ENCODE assay signal across 10 mouse cellular contexts in the genomic region with DNA sequence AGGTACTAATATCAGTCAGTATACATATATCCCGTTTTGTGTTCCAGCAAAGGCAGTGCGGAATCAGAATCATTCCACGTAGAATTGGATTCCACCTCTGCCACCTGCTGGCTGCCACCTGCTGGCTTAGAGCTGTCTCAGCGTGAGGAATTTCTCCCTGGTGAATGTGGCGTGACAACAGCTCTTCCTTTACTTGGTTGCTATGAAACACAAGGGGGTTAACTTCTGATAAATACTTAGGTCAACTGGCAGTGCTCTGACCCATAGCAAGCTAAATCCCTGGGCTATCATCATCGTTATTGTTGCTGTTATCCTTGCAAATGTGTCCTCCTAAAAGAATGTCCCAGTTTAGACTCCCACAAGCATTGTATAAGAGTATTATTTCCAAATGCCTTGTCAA. TPM values are rescaled to one million over a fixed set of nuclear protein-coding genes. Genes with fewer than 3 reads are reported as not detected.
A peak's percentile ranks its signal among the peaks of the same experiment; 100 is the strongest.
DNase-seq lines count a peak whose midpoint lies in the region; ATAC-seq and TF ChIP-seq lines count a peak whose summit lies in the region.
"Had no signal": no experiment of that assay in that cellular context is flagged by ENCODE, and none has a peak within 500 bp of the region (broad histone marks: within the 10 kb centered on the region; RNA-seq: fewer than 3 reads in every experiment).

No protein-coding gene starts in this region.

- DNase-seq in forebrain, postnatal 0 days = peak; percentile 34
- peak; percentile 55 for DNase-seq in adrenal gland, postnatal 10 days
- DNase-seq in kidney, postnatal 25 days = peak; percentile 56 to 61
- DNase-seq in midbrain, embryonic 14.5 days = peak; percentile 73
- no peak for DNase-seq in cerebellum, adult 2 months

- no peak overlapping the region for H3K4me2 ChIP-seq in forebrain, postnatal 0 days (ENCODE audit: low read depth)
- H3K4me2 ChIP-seq in forebrain, embryonic 15.5 days (replicated peaks) = no peak overlapping the region
- no peak overlapping the region for H3K4me2 ChIP-seq in heart, embryonic 16.5 days (ENCODE audit: low read depth, low read length)
- no peak overlapping the region for H3K4me2 ChIP-seq in midbrain, embryonic 14.5 days (ENCODE audit: low read length)

- H3K27ac ChIP-seq in forebrain, postnatal 0 days (ENCODE audit: low read depth, low read length) = no peak overlapping the region
- H3K27ac ChIP-seq in forebrain, embryonic 15.5 days (replicated peaks) = no peak overlapping the region
- no peak overlapping the region for H3K27ac ChIP-seq in heart, embryonic 16.5 days (ENCODE audit: low read length)
- no peak overlapping the region for H3K27ac ChIP-seq in midbrain, embryonic 14.5 days (replicated peaks; ENCODE audit: low read depth, low read length)
- no peak overlapping the region for H3K27ac ChIP-seq in cerebellum, adult 2 months (ENCODE audit: insufficient read depth, low read length)

- H3K27me3 ChIP-seq in forebrain, postnatal 0 days (ENCODE audit: insufficient read depth, low read length) = no peaks in the 10 kb centered on the region
- H3K27me3 ChIP-seq in forebrain, embryonic 15.5 days = no peaks in the 10 kb centered on the region
- no peaks in the 10 kb centered on the region for H3K27me3 ChIP-seq in heart, embryonic 16.5 days (ENCODE audit: control insufficient read depth, insufficient read depth, low read length)
- no peaks in the 10 kb centered on the region for H3K27me3 ChIP-seq in midbrain, embryonic 14.5 days (ENCODE audit: control insufficient read depth, insufficient read depth, low read length)
- H3K27me3 ChIP-seq in cerebellum, adult 2 months (ENCODE audit: control insufficient read depth, insufficient read depth, low read length) = no peaks in the 10 kb centered on the region
- H3K27me3 ChIP-seq: CH12.LX had no signal

- no peaks in the 10 kb centered on the region for H3K4me1 ChIP-seq in forebrain, postnatal 0 days (ENCODE audit: insufficient read depth)
- H3K4me1 ChIP-seq in forebrain, embryonic 15.5 days = no peaks in the 10 kb centered on the region; the same call in 1 of the 2 replicates
- H3K4me1 ChIP-seq in heart, embryonic 16.5 days (ENCODE audit: control insufficient read depth, insufficient read depth, low read length) = no peaks in the 10 kb centered on the region
- no peaks in the 10 kb centered on the region for H3K4me1 ChIP-seq in midbrain, embryonic 14.5 days (ENCODE audit: control insufficient read depth, insufficient read depth, low read length)
- no peaks in the 10 kb centered on the region for H3K4me1 ChIP-seq in cerebellum, adult 2 months (ENCODE audit: control insufficient read depth, insufficient read depth, low read length)

- TF ChIP-seq CTCF in forebrain, postnatal 0 days (IDR thresholded peaks at IDR 0.05; ENCODE audit: low read depth) = peak; percentile 65
- no peak for TF ChIP-seq CTCF in cerebellum, adult 2 months (IDR thresholded peaks at IDR 0.05; ENCODE audit: borderline replicate concordance, insufficient read depth, low read depth, low read length)

- 0 out of 2 replicates have a peak, but pooled peaks have one; percentile 48 for ATAC-seq in forebrain, postnatal 0 days
- no peak for ATAC-seq in forebrain, embryonic 15.5 days (replicated peaks)
- ATAC-seq in heart, embryonic 16.5 days (replicated peaks; ENCODE audit: extremely low read depth, insufficient read depth, low FRiP score) = peak; percentile 41
- peak; percentile 50; the same call in 1 of the 2 replicates for ATAC-seq in midbrain, embryonic 14.5 days (ENCODE audit: low FRiP score, low TSS enrichment)
- ATAC-seq in monocyte, adult 5-6 weeks (replicated peaks; ENCODE audit: insufficient number of reproducible peaks, low FRiP score, low TSS enrichment, poor library complexity, severe bottlenecking) = no peak

- WGBS in forebrain, postnatal 0 days = 6% methylated on average over 6 of the region's 6 CpGs
- 10% methylated on average over 6 of the region's 6 CpGs for WGBS in forebrain, embryonic 15.5 days
- 4% methylated on average over 6 of the region's 6 CpGs for WGBS in heart, embryonic 16.5 days
- WGBS in midbrain, embryonic 14.5 days = 4% methylated on average over 6 of the region's 6 CpGs
- WGBS in cerebellum, adult 2 months = 4% methylated on average over 6 of the region's 6 CpGs

- TF ChIP-seq POLR2A in cerebellum, adult 2 months (IDR thresholded peaks at IDR 0.05; ENCODE audit: borderline replicate concordance, insufficient read depth, low read length) = no peak

- H3K9me3 ChIP-seq in forebrain, postnatal 0 days (ENCODE audit: low read length) = no peaks in the 10 kb centered on the region
- no peaks in the 10 kb centered on the region for H3K9me3 ChIP-seq in forebrain, embryonic 15.5 days
- no peaks in the 10 kb centered on the region for H3K9me3 ChIP-seq in heart, embryonic 16.5 days (replicated peaks; ENCODE audit: control insufficient read depth, low read length)
- no peaks in the 10 kb centered on the region for H3K9me3 ChIP-seq in midbrain, embryonic 14.5 days (ENCODE audit: control insufficient read depth, low read length)

- no peak overlapping the region for H3K9ac ChIP-seq in forebrain, postnatal 0 days
- no peak overlapping the region for H3K9ac ChIP-seq in forebrain, embryonic 15.5 days (replicated peaks)
- H3K9ac ChIP-seq in heart, embryonic 16.5 days (ENCODE audit: low read length) = no peak overlapping the region
- H3K9ac ChIP-seq in midbrain, embryonic 14.5 days (replicated peaks; ENCODE audit: low read length) = no peak overlapping the region

- no peaks in the 10 kb centered on the region for H3K36me3 ChIP-seq in forebrain, postnatal 0 days (ENCODE audit: insufficient read depth)
- no peaks in the 10 kb centered on the region for H3K36me3 ChIP-seq in forebrain, embryonic 15.5 days
- H3K36me3 ChIP-seq in heart, embryonic 16.5 days (ENCODE audit: control insufficient read depth, insufficient read depth) = no peaks in the 10 kb centered on the region
- H3K36me3 ChIP-seq in midbrain, embryonic 14.5 days (ENCODE audit: control insufficient read depth, insufficient read depth, low read length) = no peaks in the 10 kb centered on the region

- no peak overlapping the region for H3K4me3 ChIP-seq in forebrain, postnatal 0 days (ENCODE audit: low read depth, low read length)
- H3K4me3 ChIP-seq in forebrain, embryonic 15.5 days = no peak overlapping the region
- H3K4me3 ChIP-seq in heart, embryonic 16.5 days (ENCODE audit: low read length) = no peak overlapping the region
- H3K4me3 ChIP-seq in midbrain, embryonic 14.5 days (replicated peaks; ENCODE audit: low read depth, low read length) = no peak overlapping the region
- H3K4me3 ChIP-seq in cerebellum, adult 2 months (replicated peaks; ENCODE audit: insufficient read depth, low read depth, low read length) = no peak overlapping the region

RNA-seq across cellular contexts. Expression of gene Prr9, which starts 17.2 kb away (rescaled TPM):
- total RNA-seq in forebrain, postnatal 0 days (2014; rRNA removed) = 0.33 TPM in 1 of 2 replicates, not detected in the other
- polyA plus RNA-seq in forebrain, postnatal 0 days (2015; fragmentation: Nextera tagmentation; extraction: Ambion mirVana) = not detected in 2 replicates
- polyA plus RNA-seq in forebrain, embryonic 15.5 days (2015; fragmentation: Nextera tagmentation; extraction: Ambion mirVana) = not detected in 2 replicates
- not detected for total RNA-seq in adrenal gland, postnatal 10 days (2021)
- polyA plus RNA-seq in heart, embryonic 16.5 days (2015; fragmentation: Nextera tagmentation; extraction: Ambion mirVana) = 0.12 TPM in 1 of 2 replicates, not detected in the other
- polyA plus RNA-seq in midbrain, embryonic 14.5 days (2014; fragmentation: Nextera tagmentation; extraction: Ambion mirVana) = not detected in 2 replicates
- total RNA-seq in monocyte, adult 5-6 weeks (2017) = not detected in 3 replicates
- polyA plus RNA-seq in cerebellum, adult 2 months (2012; rRNA removed) = not detected in 2 replicates
- total RNA-seq: CH12.LX had no signal
- polyA plus RNA-seq: frontal cortex, adult 2 months had no signal

RNA-seq across cellular contexts. Expression of gene Lor, which starts 23.6 kb away (rescaled TPM):
- total RNA-seq in forebrain, postnatal 0 days (2014; rRNA removed) = 1.8 and 2.0 TPM in 2 replicates
- polyA plus RNA-seq in forebrain, postnatal 0 days (2015; fragmentation: Nextera tagmentation; extraction: Ambion mirVana) = 10.4 and 14.7 TPM in 2 replicates
- polyA plus RNA-seq in forebrain, embryonic 15.5 days (2015; fragmentation: Nextera tagmentation; extraction: Ambion mirVana) = 3.1 and 3.5 TPM in 2 replicates
- total RNA-seq in adrenal gland, postnatal 10 days (2021) = not detected
- 0.13 and 0.29 TPM in 2 replicates for polyA plus RNA-seq in heart, embryonic 16.5 days (2015; fragmentation: Nextera tagmentation; extraction: Ambion mirVana)
- 3.4 and 4.8 TPM in 2 replicates for polyA plus RNA-seq in midbrain, embryonic 14.5 days (2014; fragmentation: Nextera tagmentation; extraction: Ambion mirVana)
- not detected in 3 replicates for total RNA-seq in monocyte, adult 5-6 weeks (2017)
- polyA plus RNA-seq in cerebellum, adult 2 months (2012; rRNA removed) = 2.3 and 2.9 TPM in 2 replicates
- total RNA-seq: CH12.LX had no signal

RNA-seq across cellular contexts. Expression of gene Lelp1, which starts 36.0 kb away (rescaled TPM):
- not detected in 2 replicates for total RNA-seq in forebrain, postnatal 0 days (2014; rRNA removed)
- polyA plus RNA-seq in forebrain, postnatal 0 days (2015; fragmentation: Nextera tagmentation; extraction: Ambion mirVana) = not detected in 2 replicates
- polyA plus RNA-seq in forebrain, embryonic 15.5 days (2015; fragmentation: Nextera tagmentation; extraction: Ambion mirVana) = not detected in 2 replicates
- not detected for total RNA-seq in adrenal gland, postnatal 10 days (2021)
- polyA plus RNA-seq in heart, embryonic 16.5 days (2015; fragmentation: Nextera tagmentation; extraction: Ambion mirVana) = not detected in 2 replicates
- not detected in 2 replicates for polyA plus RNA-seq in midbrain, embryonic 14.5 days (2014; fragmentation: Nextera tagmentation; extraction: Ambion mirVana)
- not detected in 3 replicates for total RNA-seq in monocyte, adult 5-6 weeks (2017)
- polyA plus RNA-seq in cerebellum, adult 2 months (2012; rRNA removed) = not detected in 2 replicates
- total RNA-seq: CH12.LX had no signal
- polyA plus RNA-seq: frontal cortex, adult 2 months had no signal

Comparison
In these comparisons a context has a peak if more than half of its experiments do, and no peak if none do; other contexts are left out.
1. ATAC-seq: peak in forebrain, postnatal 0 days (single experiment), heart, embryonic 16.5 days (single experiment) and midbrain, embryonic 14.5 days (single experiment); none in forebrain, embryonic 15.5 days (single experiment) and monocyte, adult 5-6 weeks (single experiment).
2. DNase-seq: peak in forebrain, postnatal 0 days (single experiment), adrenal gland, postnatal 10 days (single experiment), kidney, postnatal 25 days (2 of 2) and midbrain, embryonic 14.5 days (single experiment); none in cerebellum, adult 2 months (0 of 2).